Mouse (Mus musculus) cortical plate, adult 2 months (tissue): ENCODE measurements around the gene Acox2.

Experiments used
- CTCF ChIP-seq: fragments of 200-500 bp; IDR thresholded peaks from 2 replicates; pipeline ENCODE4 v1.5.1; 2011; ENCODE audit warnings: mild to moderate bottlenecking, control low read depth, low read length; ENCODE audit not compliant: insufficient read depth; ENCODE audit errors: extremely low read depth
- POLR2A ChIP-seq: fragments of 200-500 bp; IDR thresholded peaks from 2 replicates; pipeline ENCODE4 v1.6.1; 2011; ENCODE audit warnings: mild to moderate bottlenecking, low read length, control low read depth; ENCODE audit not compliant: insufficient read depth; ENCODE audit errors: extremely low read depth

GRCm38 (mm10) chr14:8250141-8250871, 8.8 kb downstream of the Acox2 start:
- TF ChIP-seq CTCF = no peak
- no peak for TF ChIP-seq POLR2A
